Mouse (Mus musculus) MEL (cell line): ENCODE results near the gene Btbd8.

Experiments
- BHLHE40 ChIP-seq: IDR thresholded peaks from 2 replicates; pipeline ENCODE4 v1.6.1; 2012; ENCODE audit warnings: low read depth, mild to moderate bottlenecking, inconsistent platforms, low read length, improper control_type of control experiment, borderline replicate concordance
- CHD2 ChIP-seq: IDR thresholded peaks from 2 replicates; pipeline ENCODE4 v1.6.1; 2011; ENCODE audit warnings: low read length, improper control_type of control experiment
- GATA1 ChIP-seq: IDR thresholded peaks from 2 replicates; pipeline ENCODE4 v1.6.1; 2011; ENCODE audit warnings: low read depth, low read length, improper control_type of control experiment
- KAT2A ChIP-seq: conservative IDR thresholded peaks from 2 replicates; pipeline ENCODE4 v1.6.1; 2012; ENCODE audit warnings: low read depth, low read length, improper control_type of control experiment, inconsistent platforms
- MEF2A ChIP-seq: IDR thresholded peaks from 2 replicates; pipeline ENCODE4 v1.6.1; 2014; ENCODE audit warnings: low read depth, mild to moderate bottlenecking, inconsistent platforms, low read length, improper control_type of control experiment; ENCODE audit not compliant: poor library complexity, insufficient replicate concordance, severe bottlenecking; ENCODE audit errors: extremely low read depth
- POLR2A ChIP-seq, 2 experiments: IDR thresholded peaks; 2 replicates each; pipeline ENCODE4 v1.6.1; 2011 to 2012; ENCODE audit warnings: low read length in 2 of 2, mild to moderate bottlenecking in 2 of 2, control low read depth in 1 of 2, improper control_type of control experiment in 1 of 2, low read depth in 1 of 2, moderate library complexity in 1 of 2; ENCODE audit not compliant: control insufficient read depth in 1 of 2, insufficient read depth in 1 of 2, poor library complexity in 1 of 2
- ZNF384 ChIP-seq: IDR thresholded peaks from 2 replicates; pipeline ENCODE4 v1.6.1; 2012; ENCODE audit warnings: low read depth, mild to moderate bottlenecking, inconsistent platforms, low read length, improper control_type of control experiment

GRCm38 (mm10) chr5:107548444-107548843, 110.6 kb downstream of the Btbd8 start:
- TF ChIP-seq POLR2A (IDR thresholded peaks at IDR 0.05; ENCODE audit: control insufficient read depth in 1 of 2, insufficient read depth in 1 of 2, low read depth in 1 of 2, low read length in 2 of 2, poor library complexity in 1 of 2) = no peak
- no peak for TF ChIP-seq GATA1
- TF ChIP-seq CHD2 = no peak
- TF ChIP-seq MEF2A = no peak
- no peak for TF ChIP-seq ZNF384
- no peak for TF ChIP-seq KAT2A
- TF ChIP-seq BHLHE40 = no peak
